Mouse (Mus musculus): ENCODE measurements around the gene Crocc2.

GRCm38 (mm10) chr1:93142871-93143270 lies 25.7 kb upstream of the Crocc2 start:
- no peak for TF ChIP-seq CTCF (IDR thresholded peaks at IDR 0.05; ENCODE audit: low read depth)
- no peak for TF ChIP-seq EP300 (IDR thresholded peaks at IDR 0.05; ENCODE audit: low read depth)
